Mouse (Mus musculus) liver, embryonic 14.5 days (tissue): ENCODE data around the gene Gm10220.
"Not testable (repeated sequence)": the region's sequence is repeated elsewhere in the genome, so short reads cannot be mapped to it uniquely, and the experiment has no call there.

Experiments used
- CTCF ChIP-seq: IDR thresholded peaks from 2 replicates; pipeline ENCODE4 v1.5.1; 2016; ENCODE audit warnings: antibody characterized with exemption, low read depth, control low read depth
- EP300 ChIP-seq: IDR thresholded peaks from 2 replicates; pipeline ENCODE4 v1.6.1; 2016; ENCODE audit warnings: antibody characterized with exemption, low read depth

DNA sequence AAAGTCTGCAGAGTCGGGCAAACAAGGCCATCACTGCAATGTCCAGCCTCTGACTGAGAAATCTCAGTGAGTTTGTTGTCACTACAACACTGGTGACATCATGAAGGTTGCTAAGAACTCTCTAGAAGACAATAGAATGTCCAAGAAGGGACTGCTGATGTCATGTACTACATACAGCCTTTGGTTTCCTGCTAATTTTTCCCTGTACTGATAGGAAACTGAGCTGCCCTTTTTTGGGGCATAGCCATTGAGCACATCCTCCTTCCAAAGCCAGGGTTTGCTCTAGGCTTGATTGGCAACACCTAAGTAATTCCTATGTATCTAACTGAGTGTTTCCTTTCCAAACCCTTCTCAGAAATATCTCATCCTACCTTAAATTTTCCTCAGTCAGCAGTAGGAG lies 32.0 kb downstream of the Gm10220 start, which contains the start of gene Gm10471:
- TF ChIP-seq CTCF, EP300: not testable (repeated sequence)
